Mouse (Mus musculus) kidney, embryonic 14.5 days (tissue): ENCODE data around the gene Fam198a. TPM values are rescaled to one million over a fixed set of nuclear protein-coding genes. Genes with fewer than 3 reads are reported as not detected.

ENCODE experiments used
- ATAC-seq: fragments of 200-750 bp; cut with Nextera tagmentation; 2 replicates; pipeline ENCODE4 v1.8.0; 2017; ENCODE audit warnings: moderate number of reproducible peaks, mild to moderate bottlenecking, moderate TSS enrichment, moderate library complexity; ENCODE audit not compliant: low FRiP score, low TSS enrichment
- H3K27ac ChIP-seq: fragments of 300-500 bp; sonication (generic); 2 replicates; pipeline ENCODE4 v1.5.1; 2014; ENCODE audit warnings: low read depth, mild to moderate bottlenecking, low read length, moderate library complexity, mixed read lengths
- H3K27me3 ChIP-seq: fragments of 300-500 bp; sonication (generic); 2 replicates; pipeline ENCODE4 v1.6.1; 2014; ENCODE audit warnings: mild to moderate bottlenecking, low read length; ENCODE audit not compliant: control insufficient read depth, insufficient read depth
- H3K36me3 ChIP-seq: fragments of 300-500 bp; sonication (generic); 2 replicates; pipeline ENCODE4 v1.6.1; 2014; ENCODE audit warnings: low read length, mixed read lengths; ENCODE audit not compliant: control insufficient read depth, insufficient read depth
- H3K4me1 ChIP-seq: fragments of 300-500 bp; sonication (generic); 2 replicates; pipeline ENCODE4 v1.6.1; 2014; ENCODE audit warnings: low read length, mixed read lengths; ENCODE audit not compliant: control insufficient read depth, insufficient read depth
- H3K4me2 ChIP-seq: fragments of 300-500 bp; sonication (generic); replicated peaks from 2 replicates; pipeline ENCODE4 v1.6.1; 2014; ENCODE audit warnings: low read depth, mild to moderate bottlenecking, low read length
- H3K4me3 ChIP-seq: fragments of 300-500 bp; sonication (generic); 2 replicates; pipeline ENCODE4 v1.5.1; 2014; ENCODE audit warnings: mild to moderate bottlenecking, low read length
- H3K9ac ChIP-seq: fragments of 300-500 bp; sonication (generic); 2 replicates; pipeline ENCODE4 v1.6.1; 2014; ENCODE audit warnings: low read depth, mild to moderate bottlenecking, low read length, moderate library complexity
- H3K9me3 ChIP-seq: fragments of 300-500 bp; sonication (generic); 2 replicates; pipeline ENCODE4 v1.6.1; 2016; ENCODE audit warnings: low read length; ENCODE audit not compliant: control insufficient read depth
- WGBS: fragments of 180-500 bp; shearing (Covaris S2); extraction: QIAGEN DNeasy Blood & Tissue Kit; methylation state at CpG from one replicate; pipeline ENCODE4 v1.1.7; 2014; 5-methylcytosine and 5-hydroxymethylcytosine counted together
- polyA plus RNA-seq: library from polyadenylated mRNA; unstranded; fragments of >200 nt; fragmentation: Nextera tagmentation; extraction: Ambion mirVana; gene quantifications from 2 replicates; pipeline ENCODE4 v1.2.1, GENCODE M21; 2014

Gene Fam198a
- polyA plus RNA-seq, 1 experiment from 2014 or later, result 1.0 TPM

DNA sequence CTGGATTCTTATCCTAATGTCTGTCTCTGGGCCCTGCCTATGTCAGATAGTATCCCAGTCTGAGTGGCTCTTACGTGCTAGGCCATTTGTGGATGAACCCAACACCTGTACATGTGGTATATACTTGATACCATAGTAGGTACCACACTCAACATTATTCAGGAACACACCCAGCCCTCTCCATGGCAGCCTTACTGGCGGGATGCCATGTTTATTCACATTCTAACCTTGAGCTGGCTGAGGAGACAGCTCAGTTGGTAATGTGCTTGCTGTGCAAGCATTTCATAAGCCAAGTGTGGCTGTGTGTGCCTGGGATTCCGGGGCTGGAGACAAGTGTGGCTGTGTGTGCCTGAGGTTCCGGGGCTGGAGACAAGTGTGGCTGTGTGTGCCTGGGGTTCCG lies 17.5 kb downstream of the Fam198a start:
- no peak overlapping the region for H3K9ac ChIP-seq
- H3K9me3 ChIP-seq, result no peaks in the 10 kb centered on the region
- no peaks in the 10 kb centered on the region for H3K4me1 ChIP-seq
- no peaks in the 10 kb centered on the region for H3K36me3 ChIP-seq
- no peak overlapping the region for H3K4me3 ChIP-seq
- no peak overlapping the region for H3K27ac ChIP-seq
- ATAC-seq, result no peak
- H3K4me2 ChIP-seq, result no peak overlapping the region
- 92% methylated on average over 5 of the region's 5 CpGs for WGBS
- H3K27me3 ChIP-seq, result no peaks in the 10 kb centered on the region

DNA sequence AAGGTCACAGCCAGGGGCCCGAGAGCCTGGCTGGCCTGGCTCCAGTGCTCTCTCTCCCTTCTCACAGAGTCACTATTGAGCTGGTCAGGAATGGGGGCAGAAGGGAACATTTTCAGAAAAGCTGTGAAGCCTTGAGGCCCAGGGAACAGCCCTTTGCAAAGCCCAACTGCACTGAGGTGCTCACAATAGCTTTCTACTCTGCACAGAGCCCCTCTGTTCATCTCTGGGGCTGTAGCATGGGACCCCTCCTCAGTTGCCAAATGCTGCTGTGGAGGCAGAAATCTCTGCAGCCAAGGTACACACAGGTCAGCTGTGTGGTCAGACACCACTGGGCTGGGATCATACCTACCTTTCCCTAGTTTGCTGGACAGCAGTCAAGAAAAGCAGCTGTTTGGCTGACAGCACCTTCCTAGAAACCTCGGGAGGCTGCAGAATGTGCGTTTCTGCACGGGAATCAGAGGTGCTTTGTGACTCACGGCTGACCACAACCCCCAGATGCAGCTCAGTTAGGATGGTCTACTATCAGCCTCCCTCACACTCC lies 19.1 kb downstream of the Fam198a start:
- no peak overlapping the region for H3K9ac ChIP-seq
- no peaks in the 10 kb centered on the region for H3K4me1 ChIP-seq
- WGBS, result 36% methylated on average over 5 of the region's 5 CpGs
- H3K27ac ChIP-seq, result no peak overlapping the region
- no peak overlapping the region for H3K4me3 ChIP-seq
- H3K9me3 ChIP-seq, result no peaks in the 10 kb centered on the region
- no peak for ATAC-seq
- no peaks in the 10 kb centered on the region for H3K36me3 ChIP-seq
- H3K4me2 ChIP-seq, result no peak overlapping the region
- H3K27me3 ChIP-seq, result no peaks in the 10 kb centered on the region

DNA sequence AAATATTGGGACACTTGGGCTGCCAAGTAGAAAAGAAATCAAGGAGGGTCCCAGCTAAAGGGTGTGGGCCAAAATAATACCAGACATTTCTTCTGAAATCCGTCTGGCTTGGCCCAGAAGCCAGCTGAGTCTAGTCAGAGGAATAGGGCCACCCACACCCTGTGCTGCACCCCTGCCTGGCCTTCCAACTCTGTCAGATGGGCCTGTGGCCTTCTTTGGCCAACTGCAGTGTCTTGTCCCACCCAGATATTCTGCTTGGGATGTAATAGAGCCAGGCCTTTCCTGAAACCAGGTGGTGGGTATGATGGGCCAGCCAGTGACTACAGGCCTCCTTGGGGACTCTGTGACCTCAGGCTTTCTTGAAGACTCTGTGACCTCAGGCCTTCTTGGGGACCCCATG lies 22.4 kb downstream of the Fam198a start:
- H3K9ac ChIP-seq, result no peak overlapping the region
- H3K9me3 ChIP-seq, result no peaks in the 10 kb centered on the region
- H3K4me2 ChIP-seq, result no peak overlapping the region
- no peaks in the 10 kb centered on the region for H3K27me3 ChIP-seq
- no peak for ATAC-seq
- no peak overlapping the region for H3K27ac ChIP-seq
- WGBS, result 72% methylated on average over 1 of the region's 1 CpGs
- H3K4me3 ChIP-seq, result no peak overlapping the region
- H3K36me3 ChIP-seq, result no peaks in the 10 kb centered on the region
- no peaks in the 10 kb centered on the region for H3K4me1 ChIP-seq

GRCm38 (mm10) chr9:121974141-121974986 lies 23.6 kb downstream of the Fam198a start:
- Histone ChIP-seq H3K27me3 (no peaks in the 10 kb centered on the region), H3K27ac (no peak overlapping the region), H3K4me3 (no peak overlapping the region), H3K36me3 (no peaks in the 10 kb centered on the region), H3K9me3 (no peaks in the 10 kb centered on the region), H3K9ac (no peak overlapping the region), H3K4me2 (no peak overlapping the region), H3K4me1 (no peaks in the 10 kb centered on the region)
- no peak for ATAC-seq
- 86% methylated on average over 12 of the region's 12 CpGs for WGBS

GRCm38 (mm10) chr9:121975321-121975720 lies 24.5 kb downstream of the Fam198a start:
- Histone ChIP-seq H3K4me3 (no peak overlapping the region), H3K9me3 (no peaks in the 10 kb centered on the region), H3K27me3 (no peaks in the 10 kb centered on the region), H3K9ac (no peak overlapping the region), H3K4me2 (no peak overlapping the region), H3K36me3 (no peaks in the 10 kb centered on the region), H3K4me1 (no peaks in the 10 kb centered on the region), H3K27ac (no peak overlapping the region)
- 71% methylated on average over 2 of the region's 2 CpGs for WGBS
- ATAC-seq, result no peak

GRCm38 (mm10) chr9:121981046-121981445 lies 30.3 kb downstream of the Fam198a start:
- H3K4me3 ChIP-seq, result no peak overlapping the region
- H3K9ac ChIP-seq, result no peak overlapping the region
- 58% methylated on average over 9 of the region's 9 CpGs for WGBS
- no peak overlapping the region for H3K4me2 ChIP-seq
- ATAC-seq, result no peak
- no peaks in the 10 kb centered on the region; the same call in 1 of the 2 replicates for H3K36me3 ChIP-seq
- 0 out of 2 replicates have a peak, but pooled peaks cover 4% of the 10 kb centered on the region for H3K4me1 ChIP-seq
- H3K9me3 ChIP-seq, result no peaks in the 10 kb centered on the region
- H3K27me3 ChIP-seq, result no peaks in the 10 kb centered on the region
- no peak overlapping the region for H3K27ac ChIP-seq

DNA sequence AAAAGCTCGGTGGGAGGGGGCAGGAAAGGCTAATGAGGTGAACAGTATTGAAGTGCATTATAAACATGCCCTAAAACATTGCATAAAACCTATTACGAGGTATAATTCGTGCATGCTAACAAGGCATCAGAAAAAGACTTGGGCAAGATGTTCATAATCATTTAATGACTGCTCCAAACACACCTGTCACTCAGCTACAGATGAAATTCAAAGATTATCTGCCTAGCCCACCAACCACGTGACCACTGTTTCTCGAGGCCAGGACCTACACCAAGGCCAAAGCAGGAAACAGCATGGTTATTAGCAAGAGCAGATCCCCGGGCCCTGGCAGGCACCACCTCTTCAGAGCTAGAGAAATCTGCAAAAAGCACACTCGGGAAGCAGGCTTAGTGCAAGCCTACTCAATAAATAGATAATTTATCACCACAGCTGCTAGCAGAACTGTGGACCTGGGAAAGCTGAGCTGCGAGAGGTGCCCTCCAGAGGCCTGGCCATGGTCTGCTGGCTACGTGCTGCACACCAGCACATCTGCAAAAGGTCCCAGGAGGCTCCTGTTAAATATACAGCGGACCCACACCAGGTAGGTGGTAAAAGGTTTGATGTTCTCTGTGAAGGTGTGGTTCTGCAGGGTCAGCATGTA lies 30.8 kb downstream of the Fam198a start:
- H3K4me3 ChIP-seq, result no peak overlapping the region
- no peaks in the 10 kb centered on the region for H3K9me3 ChIP-seq
- 0 out of 2 replicates have a peak, but pooled peaks cover 4% of the 10 kb centered on the region for H3K4me1 ChIP-seq
- H3K4me2 ChIP-seq, result no peak overlapping the region
- no peak overlapping the region for H3K27ac ChIP-seq
- no peaks in the 10 kb centered on the region for H3K27me3 ChIP-seq
- 48% methylated on average over 10 of the region's 10 CpGs for WGBS
- H3K36me3 ChIP-seq, result no peaks in the 10 kb centered on the region; the same call in 1 of the 2 replicates
- peak; percentile 32; the same call in 1 of the 2 replicates for ATAC-seq
- H3K9ac ChIP-seq, result no peak overlapping the region

- H3K9me3 ChIP-seq, result no peaks in the 10 kb centered on the region
- no peak overlapping the region for H3K4me2 ChIP-seq
- WGBS, result 88% methylated on average over 22 of the region's 22 CpGs
- no peaks in the 10 kb centered on the region for H3K27me3 ChIP-seq
- no peak overlapping the region for H3K27ac ChIP-seq
- H3K9ac ChIP-seq, result no peak overlapping the region
- no peak overlapping the region for H3K4me3 ChIP-seq
- ATAC-seq, result 0 out of 2 replicates have a peak, but pooled peaks have one; percentile 13
- no peaks in the 10 kb centered on the region; the same call in 1 of the 2 replicates for H3K36me3 ChIP-seq
- H3K4me1 ChIP-seq, result 0 out of 2 replicates have a peak, but pooled peaks cover 4% of the 10 kb centered on the region
Measured at GRCm38 (mm10) chr9:121982214-121982613, 31.4 kb downstream of the Fam198a start.

GRCm38 (mm10) chr9:121982665-121983064 lies 31.9 kb downstream of the Fam198a start:
- no peaks in the 10 kb centered on the region for H3K9me3 ChIP-seq
- H3K4me2 ChIP-seq, result no peak overlapping the region
- H3K27me3 ChIP-seq, result no peaks in the 10 kb centered on the region
- WGBS, result 92% methylated on average over 15 of the region's 15 CpGs
- no peak overlapping the region for H3K4me3 ChIP-seq
- H3K9ac ChIP-seq, result no peak overlapping the region
- 0 out of 2 replicates have a peak, but pooled peaks cover 4% of the 10 kb centered on the region for H3K4me1 ChIP-seq
- no peak for ATAC-seq
- H3K27ac ChIP-seq, result no peak overlapping the region
- no peaks in the 10 kb centered on the region; the same call in 1 of the 2 replicates for H3K36me3 ChIP-seq
